Mouse (Mus musculus) intestine, embryonic 16.5 days (tissue): ENCODE data around the gene Aptx. TPM values are rescaled to one million over a fixed set of nuclear protein-coding genes. Genes with fewer than 3 reads are reported as not detected.
A peak's percentile ranks its signal among the peaks of the same experiment; 100 is the strongest.

Experiments
- ATAC-seq: fragments of 200-750 bp; cut with Nextera tagmentation; 2 replicates; pipeline ENCODE4 v1.8.0; 2017; ENCODE audit warnings: moderate TSS enrichment, moderate library complexity
- H3K27ac ChIP-seq: fragments of 300-500 bp; sonication (generic); 2 replicates; pipeline ENCODE4 v1.5.1; 2014; ENCODE audit warnings: mild to moderate bottlenecking, low read length
- H3K27me3 ChIP-seq: fragments of 300-500 bp; sonication (generic); replicated peaks from 2 replicates; pipeline ENCODE4 v1.6.1; 2014; ENCODE audit warnings: low read length, control low read depth, mixed read lengths; ENCODE audit not compliant: control insufficient read depth, insufficient read depth
- H3K36me3 ChIP-seq: fragments of 300-500 bp; sonication (generic); 2 replicates; pipeline ENCODE4 v1.6.1; 2014; ENCODE audit warnings: low read length, control low read depth; ENCODE audit not compliant: control insufficient read depth, insufficient read depth
- H3K4me1 ChIP-seq: fragments of 300-500 bp; sonication (generic); 2 replicates; pipeline ENCODE4 v1.6.1; 2014; ENCODE audit warnings: low read length, control low read depth, mixed read lengths; ENCODE audit not compliant: control insufficient read depth, insufficient read depth
- H3K4me2 ChIP-seq: fragments of 300-500 bp; sonication (generic); 2 replicates; pipeline ENCODE4 v1.6.1; 2014; ENCODE audit warnings: low read depth, low read length, control low read depth
- H3K4me3 ChIP-seq: fragments of 300-500 bp; sonication (generic); 2 replicates; pipeline ENCODE4 v1.5.1; 2014; ENCODE audit warnings: mild to moderate bottlenecking, low read length
- H3K9ac ChIP-seq: fragments of 300-500 bp; sonication (generic); 2 replicates; pipeline ENCODE4 v1.6.1; 2014; ENCODE audit warnings: low read depth, low read length
- H3K9me3 ChIP-seq: fragments of 300-500 bp; sonication (generic); 2 replicates; pipeline ENCODE4 v1.6.1; 2016; ENCODE audit warnings: low read length, control low read depth; ENCODE audit not compliant: control insufficient read depth
- WGBS: fragments of 180-500 bp; shearing (Covaris S2); extraction: QIAGEN DNeasy Blood & Tissue Kit; methylation state at CpG from one replicate; pipeline ENCODE4 v1.1.7; 2014; 5-methylcytosine and 5-hydroxymethylcytosine counted together
- polyA plus RNA-seq: library from polyadenylated mRNA; unstranded; fragments of >200 nt; fragmentation: Nextera tagmentation; extraction: Ambion mirVana; gene quantifications from 2 replicates; pipeline ENCODE4 v1.2.1, GENCODE M21; 2015

Gene Aptx
- polyA plus RNA-seq, 1 experiment from 2014 or later = 22.3 TPM

GRCm38 (mm10) chr4:40717141-40717540 lies 14.1 kb upstream of the Aptx start:
- no peaks in the 10 kb centered on the region for H3K36me3 ChIP-seq
- H3K4me3 ChIP-seq = no peak overlapping the region
- H3K27me3 ChIP-seq = no peaks in the 10 kb centered on the region
- H3K27ac ChIP-seq = no peak overlapping the region
- H3K9me3 ChIP-seq = no peaks in the 10 kb centered on the region
- no peak overlapping the region for H3K9ac ChIP-seq
- no peak overlapping the region for H3K4me2 ChIP-seq
- WGBS = 87% methylated on average over 3 of the region's 3 CpGs
- peaks cover 5% of the 10 kb centered on the region; the same call in 1 of the 2 replicates for H3K4me1 ChIP-seq
- no peak for ATAC-seq

DNA sequence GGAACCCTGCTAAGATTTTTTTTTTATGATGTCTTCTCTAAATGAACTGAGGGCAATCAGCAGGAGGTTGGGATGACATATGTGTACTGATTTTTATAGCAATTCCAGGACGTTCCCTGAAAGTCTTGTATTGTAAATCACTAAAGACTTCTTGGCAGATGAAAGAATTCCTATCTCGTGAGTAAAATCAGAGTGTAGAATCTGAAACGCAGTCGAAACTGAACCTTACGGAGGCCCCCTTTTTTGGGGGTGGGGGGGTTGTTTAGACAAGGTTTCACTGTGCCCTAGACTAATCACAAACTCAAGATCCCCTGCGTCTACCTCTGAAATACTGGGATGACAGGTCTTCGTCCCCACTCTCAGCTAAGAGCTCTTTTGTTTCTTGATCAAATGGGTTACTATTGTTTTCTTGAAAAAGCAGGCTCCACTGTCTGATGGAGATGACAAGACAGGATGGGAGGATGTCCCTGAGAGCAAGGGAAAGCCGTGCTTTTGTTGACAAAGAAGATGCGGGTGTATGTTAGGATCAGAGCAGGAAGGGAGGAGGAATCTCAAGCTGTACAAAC lies 799 bp upstream of the Aptx start:
- Histone ChIP-seq H3K36me3 (no peaks in the 10 kb centered on the region), H3K27me3 (no peaks in the 10 kb centered on the region), H3K4me1 (peaks cover 25% of the 10 kb centered on the region), H3K9me3 (no peaks in the 10 kb centered on the region), H3K9ac (peak overlapping the region; percentile 72), H3K4me2 (peak overlapping the region; percentile 72), H3K4me3 (peak overlapping the region; percentile 60), H3K27ac (peak overlapping the region; percentile 98)
- WGBS = 11% methylated on average over 9 of the region's 9 CpGs
- ATAC-seq = no peak

- Histone ChIP-seq H3K9ac (peak overlapping the region; percentile 72; the same call in 1 of the 2 replicates), H3K27ac (peak overlapping the region; percentile 98), H3K4me1 (peaks cover 25% of the 10 kb centered on the region), H3K27me3 (no peaks in the 10 kb centered on the region), H3K36me3 (no peaks in the 10 kb centered on the region), H3K4me3 (peak overlapping the region; percentile 60), H3K9me3 (no peaks in the 10 kb centered on the region), H3K4me2 (peak overlapping the region; percentile 72)
- no peak for ATAC-seq
- WGBS = 64% methylated on average over 3 of the region's 3 CpGs
These were observed 1.2 kb downstream of the Aptx start for GRCm38 (mm10) chr4:40701796-40702195.

DNA sequence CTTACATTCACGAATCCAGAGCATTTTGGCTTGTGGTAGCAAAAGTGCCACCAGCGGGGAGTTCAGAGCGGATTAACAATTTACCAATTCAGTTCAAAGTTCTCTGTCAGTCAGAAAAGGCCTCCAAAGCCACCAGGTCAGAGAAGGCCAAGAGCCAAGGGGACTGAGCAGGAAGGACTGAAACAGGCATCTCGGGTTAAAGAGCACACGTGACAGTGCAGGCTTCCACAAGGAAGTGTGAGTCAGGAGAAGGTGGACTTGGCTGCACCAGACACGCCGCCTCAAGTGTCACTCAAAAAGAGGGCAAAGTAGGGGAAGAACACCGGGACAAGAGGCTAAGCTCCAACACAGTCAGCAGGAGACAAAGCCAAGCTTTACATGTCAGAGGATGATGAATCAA lies 2.8 kb downstream of the Aptx start:
- Histone ChIP-seq H3K9ac (peak overlapping the region; percentile 18; the same call in 1 of the 2 replicates), H3K27ac (peak overlapping the region; percentile 83)
- peak; percentile 75 for ATAC-seq

DNA sequence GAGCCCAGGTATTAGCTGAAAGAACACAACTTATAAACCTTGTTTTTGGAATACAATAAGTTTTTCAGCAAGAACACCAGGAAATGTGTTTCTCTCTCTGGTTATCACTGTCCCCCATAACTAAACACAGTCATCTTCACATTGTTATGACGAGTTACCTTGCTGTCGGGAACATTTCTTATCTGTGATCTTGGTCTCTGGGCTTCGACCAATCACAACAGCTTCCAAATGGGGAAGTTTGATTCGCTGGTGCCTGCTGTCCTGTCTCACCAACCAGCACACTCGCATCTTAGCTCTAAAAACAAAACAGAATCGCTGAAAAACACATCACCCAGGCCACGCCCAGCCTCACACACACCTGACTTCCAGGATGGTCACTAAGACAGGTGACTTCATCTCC lies 5.9 kb downstream of the Aptx start:
- peaks cover 13% of the 10 kb centered on the region for H3K4me1 ChIP-seq
- 83% methylated on average over 7 of the region's 7 CpGs for WGBS
- no peak overlapping the region for H3K4me2 ChIP-seq
- no peak overlapping the region for H3K9ac ChIP-seq
- no peaks in the 10 kb centered on the region for H3K27me3 ChIP-seq
- no peak for ATAC-seq
- H3K4me3 ChIP-seq = no peak overlapping the region
- 0 out of 2 replicates have a peak, but pooled peaks cover 9% of the 10 kb centered on the region for H3K36me3 ChIP-seq
- no peak overlapping the region for H3K27ac ChIP-seq
- H3K9me3 ChIP-seq = no peaks in the 10 kb centered on the region

More for the DNA sequence above, 2.8 kb downstream of the Aptx start:
- H3K27me3 ChIP-seq = no peaks in the 10 kb centered on the region
- no peaks in the 10 kb centered on the region for H3K36me3 ChIP-seq
- H3K4me2 ChIP-seq = no peak overlapping the region
- 58% methylated on average over 8 of the region's 8 CpGs for WGBS
- H3K4me1 ChIP-seq = peaks cover 25% of the 10 kb centered on the region
- H3K9me3 ChIP-seq = no peaks in the 10 kb centered on the region
- H3K4me3 ChIP-seq = no peak overlapping the region

DNA sequence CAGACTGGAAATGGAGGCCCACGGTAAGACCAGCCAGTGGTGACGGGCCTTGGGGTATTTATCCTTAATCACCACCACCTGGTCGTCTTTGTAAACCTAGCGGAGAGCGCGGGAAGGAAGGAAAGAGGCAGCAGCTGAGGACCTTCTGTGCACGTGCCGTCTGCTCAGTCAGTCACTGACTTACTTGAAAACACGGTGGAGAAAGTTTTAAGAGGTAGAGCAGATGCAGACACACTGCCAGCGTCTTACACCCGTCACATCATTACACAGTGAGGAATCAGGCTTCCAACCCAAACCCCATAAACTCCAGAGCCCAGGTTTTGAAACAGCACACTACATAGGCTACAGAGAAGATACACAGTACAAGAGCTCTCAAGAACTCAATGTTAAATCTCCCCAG lies 11.9 kb downstream of the Aptx start:
- no peak overlapping the region for H3K9ac ChIP-seq
- 0 out of 2 replicates have a peak, but pooled peaks cover 11% of the 10 kb centered on the region for H3K36me3 ChIP-seq
- H3K27ac ChIP-seq = no peak overlapping the region
- H3K4me3 ChIP-seq = no peak overlapping the region
- H3K4me1 ChIP-seq = no peaks in the 10 kb centered on the region
- no peak for ATAC-seq
- H3K4me2 ChIP-seq = no peak overlapping the region
- no peaks in the 10 kb centered on the region for H3K9me3 ChIP-seq
- no peaks in the 10 kb centered on the region for H3K27me3 ChIP-seq
- 84% methylated on average over 11 of the region's 11 CpGs for WGBS

DNA sequence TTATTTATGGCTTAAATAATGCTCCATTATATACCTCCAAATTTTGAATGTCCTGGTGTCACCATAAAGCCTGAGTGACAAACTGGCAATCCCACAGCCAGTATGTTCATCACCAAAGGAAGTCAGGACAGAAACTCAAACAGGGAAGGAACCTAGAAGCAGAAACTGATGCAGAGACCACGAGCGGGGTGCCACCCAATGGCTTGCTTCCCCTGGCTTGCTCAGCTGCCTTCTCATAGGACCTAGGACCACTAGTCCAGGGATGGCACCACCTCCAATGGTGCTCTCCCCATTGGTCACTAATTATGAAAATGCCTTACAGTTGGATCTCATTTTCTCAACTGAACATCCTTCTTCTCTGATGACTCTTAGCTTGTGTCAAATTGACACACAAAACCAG lies 19.7 kb downstream of the Aptx start:
- no peak overlapping the region for H3K4me3 ChIP-seq
- WGBS = 85% methylated on average over 2 of the region's 2 CpGs
- ATAC-seq = no peak
- H3K27ac ChIP-seq = no peak overlapping the region
- no peaks in the 10 kb centered on the region for H3K36me3 ChIP-seq
- no peaks in the 10 kb centered on the region for H3K27me3 ChIP-seq
- no peaks in the 10 kb centered on the region for H3K4me1 ChIP-seq
- H3K9me3 ChIP-seq = no peaks in the 10 kb centered on the region
- no peak overlapping the region for H3K4me2 ChIP-seq
- H3K9ac ChIP-seq = no peak overlapping the region

GRCm38 (mm10) chr4:40682359-40682758 lies 20.6 kb downstream of the Aptx start:
- H3K9ac ChIP-seq = no peak overlapping the region
- H3K27me3 ChIP-seq = no peaks in the 10 kb centered on the region
- ATAC-seq = no peak
- H3K9me3 ChIP-seq = no peaks in the 10 kb centered on the region
- no peaks in the 10 kb centered on the region for H3K4me1 ChIP-seq
- H3K27ac ChIP-seq = no peak overlapping the region
- WGBS = 92% methylated on average over 5 of the region's 5 CpGs
- no peaks in the 10 kb centered on the region for H3K36me3 ChIP-seq
- H3K4me2 ChIP-seq = no peak overlapping the region
- H3K4me3 ChIP-seq = no peak overlapping the region

- no peaks in the 10 kb centered on the region for H3K27me3 ChIP-seq
- ATAC-seq = no peak
- H3K4me1 ChIP-seq = 0 out of 2 replicates have a peak, but pooled peaks cover 1% of the 10 kb centered on the region
- no peak overlapping the region for H3K27ac ChIP-seq
- no peak overlapping the region for H3K9ac ChIP-seq
- no peak overlapping the region for H3K4me3 ChIP-seq
- H3K4me2 ChIP-seq = no peak overlapping the region
- no peaks in the 10 kb centered on the region for H3K9me3 ChIP-seq
- 16% methylated on average over 3 of the region's 3 CpGs for WGBS
- no peaks in the 10 kb centered on the region for H3K36me3 ChIP-seq
These were observed 21.1 kb downstream of the Aptx start for GRCm38 (mm10) chr4:40681908-40682307.
